Mouse (Mus musculus) MEL (cell line): ENCODE data around the gene Lpo. TPM values are rescaled to one million over a fixed set of nuclear protein-coding genes. Genes with fewer than 3 reads are reported as not detected.

Experiments
- DNase-seq: peaks from one replicate; pipeline ENCODE4 v3.0.0; 2011; ENCODE audit warnings: low read depth, low spot score
- H3K27ac ChIP-seq: 2 replicates; pipeline ENCODE4 v1.5.1; 2012; ENCODE audit warnings: low read depth, mild to moderate bottlenecking, control low read depth, low read length, moderate library complexity; ENCODE audit not compliant: control insufficient read depth
- H3K27me3 ChIP-seq, 2 experiments: fragments of 150-350 bp in 1 of 2; sonication (generic) in 1 of 2; 2 replicates each; pipeline ENCODE4 v1.6.1; 2012; ENCODE audit warnings: low read length in 2 of 2, mild to moderate bottlenecking in 2 of 2, improper control_type of control experiment in 1 of 2, moderate library complexity in 1 of 2; ENCODE audit not compliant: insufficient read depth in 2 of 2, control insufficient read depth in 1 of 2
- H3K36me3 ChIP-seq, 2 experiments: 2 replicates each; pipeline ENCODE4 v1.6.1; 2012 to 2014; ENCODE audit warnings: low read length in 2 of 2, improper control_type of control experiment in 1 of 2, inconsistent platforms in 1 of 2, mild to moderate bottlenecking in 1 of 2; ENCODE audit not compliant: insufficient read depth in 2 of 2, control insufficient read depth in 1 of 2
- H3K4me1 ChIP-seq, 2 experiments: fragments of 150-350 bp in 1 of 2; sonication (generic) in 1 of 2; 2 replicates each; pipeline ENCODE4 v1.6.1; 2012; ENCODE audit warnings: low read length in 2 of 2, improper control_type of control experiment in 1 of 2, mild to moderate bottlenecking in 1 of 2; ENCODE audit not compliant: insufficient read depth in 2 of 2, control insufficient read depth in 1 of 2
- H3K4me3 ChIP-seq, 2 experiments: fragments of 150-350 bp in 1 of 2; sonication (generic) in 1 of 2; 2 replicates each; pipeline ENCODE4 v1.5.1; 2012; ENCODE audit warnings: low read depth in 2 of 2, low read length in 2 of 2, mild to moderate bottlenecking in 2 of 2, moderate library complexity in 2 of 2, control low read depth in 1 of 2, improper control_type of control experiment in 1 of 2; ENCODE audit not compliant: control insufficient read depth in 1 of 2, insufficient read depth in 1 of 2
- H3K79me2 ChIP-seq: 2 replicates; pipeline ENCODE4 v1.6.1; 2012; ENCODE audit warnings: mild to moderate bottlenecking, low read length, moderate library complexity; ENCODE audit not compliant: control insufficient read depth, poor library complexity, insufficient read depth
- H3K9ac ChIP-seq: 2 replicates; pipeline ENCODE4 v1.6.1; 2012; ENCODE audit warnings: low read depth, mild to moderate bottlenecking, control low read depth, low read length, moderate library complexity; ENCODE audit not compliant: control insufficient read depth, poor library complexity, severe bottlenecking
- H3K9me3 ChIP-seq: fragments of 150-350 bp; sonication (generic); replicated peaks from 2 replicates; pipeline ENCODE4 v1.6.1; 2012; ENCODE audit warnings: mild to moderate bottlenecking, low read length, improper control_type of control experiment, moderate library complexity; ENCODE audit not compliant: insufficient read depth
- BHLHE40 ChIP-seq: IDR thresholded peaks from 2 replicates; pipeline ENCODE4 v1.6.1; 2012; ENCODE audit warnings: low read depth, mild to moderate bottlenecking, inconsistent platforms, low read length, improper control_type of control experiment, borderline replicate concordance
- CHD1 ChIP-seq: IDR thresholded peaks from 2 replicates; pipeline ENCODE4 v1.6.1; 2012; ENCODE audit warnings: low read depth, mild to moderate bottlenecking, inconsistent platforms, low read length, improper control_type of control experiment
- CHD2 ChIP-seq: IDR thresholded peaks from 2 replicates; pipeline ENCODE4 v1.6.1; 2011; ENCODE audit warnings: low read length, improper control_type of control experiment
- CTCF ChIP-seq, 3 experiments: IDR thresholded peaks in 2 of 3; conservative IDR thresholded peaks in 1 of 3; 2 replicates each; pipeline ENCODE4 v1.5.1; 2011 to 2012; ENCODE audit warnings: low read length in 3 of 3, low read depth in 2 of 3, mild to moderate bottlenecking in 2 of 3, improper control_type of control experiment in 1 of 3, inconsistent platforms in 1 of 3, mixed read lengths in 1 of 3, moderate library complexity in 1 of 3; ENCODE audit not compliant: control insufficient read depth in 1 of 3, insufficient read depth in 1 of 3, poor library complexity in 1 of 3, severe bottlenecking in 1 of 3
- E2F4 ChIP-seq: IDR thresholded peaks from 2 replicates; pipeline ENCODE4 v1.6.1; 2011; ENCODE audit warnings: low read depth, low read length, improper control_type of control experiment, borderline replicate concordance
- ELF1 ChIP-seq: IDR thresholded peaks from 2 replicates; pipeline ENCODE4 v1.6.1; 2014; ENCODE audit warnings: low read depth, mild to moderate bottlenecking, inconsistent platforms, low read length, improper control_type of control experiment, moderate library complexity
- EP300 ChIP-seq, 2 experiments: IDR thresholded peaks; 2 replicates each; pipeline ENCODE4 v1.6.1; 2011; ENCODE audit warnings: improper control_type of control experiment in 2 of 2, low read length in 2 of 2, low read depth in 1 of 2, mild to moderate bottlenecking in 1 of 2
- ETS1 ChIP-seq: IDR thresholded peaks from 2 replicates; pipeline ENCODE4 v1.6.1; 2012; ENCODE audit warnings: low read depth, mild to moderate bottlenecking, inconsistent platforms, low read length, improper control_type of control experiment, moderate library complexity
- GABPA ChIP-seq: IDR thresholded peaks from 2 replicates; pipeline ENCODE4 v1.6.1; 2012; ENCODE audit warnings: low read depth, mild to moderate bottlenecking, inconsistent platforms, low read length, improper control_type of control experiment, moderate library complexity
- HCFC1 ChIP-seq: IDR thresholded peaks from 2 replicates; pipeline ENCODE4 v1.6.1; 2012; ENCODE audit warnings: low read depth, mild to moderate bottlenecking, inconsistent platforms, low read length, improper control_type of control experiment, moderate library complexity
- JUND ChIP-seq: IDR thresholded peaks from 2 replicates; pipeline ENCODE4 v1.6.1; 2011; ENCODE audit warnings: low read depth, mild to moderate bottlenecking, improper control_type of control experiment, low read length
- KAT2A ChIP-seq: conservative IDR thresholded peaks from 2 replicates; pipeline ENCODE4 v1.6.1; 2012; ENCODE audit warnings: low read depth, low read length, improper control_type of control experiment, inconsistent platforms
- MAFK ChIP-seq: IDR thresholded peaks from 2 replicates; pipeline ENCODE4 v1.6.1; 2011; ENCODE audit warnings: low read depth, mild to moderate bottlenecking, low read length, improper control_type of control experiment, borderline replicate concordance
- MAX ChIP-seq: IDR thresholded peaks from 2 replicates; pipeline ENCODE4 v1.6.1; 2011; ENCODE audit warnings: low read length, improper control_type of control experiment
- MAZ ChIP-seq: IDR thresholded peaks from 2 replicates; pipeline ENCODE4 v1.6.1; 2012; ENCODE audit warnings: low read depth, mild to moderate bottlenecking, inconsistent platforms, low read length, improper control_type of control experiment
- MEF2A ChIP-seq: IDR thresholded peaks from 2 replicates; pipeline ENCODE4 v1.6.1; 2014; ENCODE audit warnings: low read depth, mild to moderate bottlenecking, inconsistent platforms, low read length, improper control_type of control experiment; ENCODE audit not compliant: poor library complexity, insufficient replicate concordance, severe bottlenecking; ENCODE audit errors: extremely low read depth
- MYB ChIP-seq: IDR thresholded peaks from 2 replicates; pipeline ENCODE4 v1.6.1; 2011; ENCODE audit warnings: mild to moderate bottlenecking, low read depth, low read length, improper control_type of control experiment
- MYC ChIP-seq: IDR thresholded peaks from 2 replicates; pipeline ENCODE4 v1.6.1; 2011; ENCODE audit warnings: low read depth, mild to moderate bottlenecking, low read length, improper control_type of control experiment, moderate library complexity
- NELFE ChIP-seq: IDR thresholded peaks from 2 replicates; pipeline ENCODE4 v1.6.1; 2011; ENCODE audit warnings: low read depth, low read length, improper control_type of control experiment
- NRF1 ChIP-seq: IDR thresholded peaks from 2 replicates; pipeline ENCODE4 v1.6.1; 2014; ENCODE audit warnings: low read depth, mild to moderate bottlenecking, inconsistent platforms, low read length, improper control_type of control experiment, moderate library complexity; ENCODE audit not compliant: poor library complexity, insufficient read depth, severe bottlenecking
- POLR2A ChIP-seq, 2 experiments: IDR thresholded peaks; 2 replicates each; pipeline ENCODE4 v1.6.1; 2011 to 2012; ENCODE audit warnings: low read length in 2 of 2, mild to moderate bottlenecking in 2 of 2, control low read depth in 1 of 2, improper control_type of control experiment in 1 of 2, low read depth in 1 of 2, moderate library complexity in 1 of 2; ENCODE audit not compliant: control insufficient read depth in 1 of 2, insufficient read depth in 1 of 2, poor library complexity in 1 of 2
- POLR2AphosphoS5 ChIP-seq: IDR thresholded peaks from 2 replicates; pipeline ENCODE4 v1.6.1; 2012; ENCODE audit warnings: low read depth, borderline replicate concordance, mild to moderate bottlenecking, inconsistent platforms, low read length, moderate library complexity, mixed read lengths
- RAD21 ChIP-seq: IDR thresholded peaks from 2 replicates; pipeline ENCODE4 v1.6.1; 2011; ENCODE audit warnings: mild to moderate bottlenecking, low read depth, low read length, improper control_type of control experiment
- RCOR1 ChIP-seq: IDR thresholded peaks from 2 replicates; pipeline ENCODE4 v1.6.1; 2012; ENCODE audit warnings: low read depth, mild to moderate bottlenecking, inconsistent platforms, low read length, improper control_type of control experiment
- SMC3 ChIP-seq: IDR thresholded peaks from 2 replicates; pipeline ENCODE4 v1.6.1; 2011; ENCODE audit warnings: low read depth, low read length, improper control_type of control experiment
- TCF12 ChIP-seq: IDR thresholded peaks from 2 replicates; pipeline ENCODE4 v1.6.1; 2014; ENCODE audit warnings: low read depth, mild to moderate bottlenecking, inconsistent platforms, low read length, improper control_type of control experiment, moderate library complexity
- UBTF ChIP-seq: IDR thresholded peaks from 2 replicates; pipeline ENCODE4 v1.6.1; 2012; ENCODE audit warnings: low read depth, mild to moderate bottlenecking, inconsistent platforms, low read length, improper control_type of control experiment, moderate library complexity, borderline replicate concordance; ENCODE audit not compliant: insufficient read depth
- USF2 ChIP-seq, 2 experiments: IDR thresholded peaks; 2 replicates each; pipeline ENCODE4 v1.6.1; 2011 to 2012; ENCODE audit warnings: improper control_type of control experiment in 2 of 2, low read length in 2 of 2, borderline replicate concordance in 1 of 2, inconsistent platforms in 1 of 2, low read depth in 1 of 2, mild to moderate bottlenecking in 1 of 2; ENCODE audit not compliant: insufficient read depth in 1 of 2
- ZKSCAN1 ChIP-seq: IDR thresholded peaks from 2 replicates; pipeline ENCODE4 v1.6.1; 2012; ENCODE audit warnings: low read depth, mild to moderate bottlenecking, inconsistent platforms, low read length, improper control_type of control experiment, moderate library complexity
- ZMIZ1 ChIP-seq: IDR thresholded peaks from 2 replicates; pipeline ENCODE4 v1.6.1; 2012; ENCODE audit warnings: low read depth, mild to moderate bottlenecking, inconsistent platforms, low read length, improper control_type of control experiment, moderate library complexity
- ZNF384 ChIP-seq: IDR thresholded peaks from 2 replicates; pipeline ENCODE4 v1.6.1; 2012; ENCODE audit warnings: low read depth, mild to moderate bottlenecking, inconsistent platforms, low read length, improper control_type of control experiment
- polyA plus RNA-seq, 2 experiments: library from polyadenylated mRNA; stranded (reverse) in 1 of 2; unstranded in 1 of 2; fragments of >175 nt in 1 of 2; fragments of >200 nt in 1 of 2; gene quantifications; 2 replicates each; pipeline versions ENCODE4 v1.2.1 to v1.2.4; 2012; ENCODE audit warnings: low replicate concordance in 2 of 2, low read depth in 1 of 2; ENCODE audit not compliant: insufficient read length in 2 of 2, insufficient read depth in 1 of 2, missing spikeins in 1 of 2
- total RNA-seq: library from RNA; depleted of rRNA; stranded (reverse); fragments of 300-350 nt; gene quantifications from 2 replicates; pipeline ENCODE4 v1.2.3, GENCODE M21; 2012

Gene Lpo
- total and polyA plus RNA-seq, 3 experiments: not detected

GRCm38 (mm10) chr11:87859273-87859672, 31.2 kb upstream of the Lpo start:
- Histone ChIP-seq H3K27ac (no peak overlapping the region), H3K9ac (no peak overlapping the region), H3K79me2 (no peaks in the 10 kb centered on the region), H3K4me3 (no peak overlapping the region), H3K9me3 (no peaks in the 10 kb centered on the region), H3K4me1 (no peaks in the 10 kb centered on the region), H3K27me3 (no peaks in the 10 kb centered on the region), H3K36me3 (no peaks in the 10 kb centered on the region)
- TF ChIP-seq ELF1: no peak
- TF ChIP-seq CHD2: no peak
- no peak for TF ChIP-seq CTCF (IDR thresholded peaks at IDR 0.05 in 2 of 3, conservative IDR thresholded peaks at IDR 0.05 in 1 of 3; ENCODE audit: control insufficient read depth in 1 of 3, insufficient read depth in 1 of 3, low read depth in 2 of 3, low read length in 3 of 3, poor library complexity in 1 of 3, severe bottlenecking in 1 of 3)
- no peak for TF ChIP-seq NRF1
- TF ChIP-seq RAD21: no peak
- no peak for TF ChIP-seq NELFE
- no peak for TF ChIP-seq MEF2A
- no peak for TF ChIP-seq KAT2A
- TF ChIP-seq ZKSCAN1: no peak
- TF ChIP-seq MAZ: no peak
- TF ChIP-seq HCFC1: no peak
- no peak for TF ChIP-seq MYB
- TF ChIP-seq UBTF: no peak
- TF ChIP-seq MAX: no peak
- no peak for TF ChIP-seq RCOR1
- no peak for TF ChIP-seq ETS1
- TF ChIP-seq POLR2AphosphoS5: no peak
- no peak for TF ChIP-seq TCF12
- TF ChIP-seq GABPA: no peak
- TF ChIP-seq JUND: no peak
- no peak for DNase-seq

GRCm38 (mm10) chr11:87854550-87854949, 26.5 kb upstream of the Lpo start:
- H3K79me2 ChIP-seq: no peaks in the 10 kb centered on the region; the same call in 1 of the 2 replicates
- peaks cover 0 to 7% of the 10 kb centered on the region in 2 experiments; a peak in 1 of 4 replicates for H3K4me1 ChIP-seq
- DNase-seq: no peak
- H3K4me3 ChIP-seq: no peak overlapping the region
- no peak overlapping the region for H3K9ac ChIP-seq
- no peak overlapping the region for H3K27ac ChIP-seq
- no peaks in the 10 kb centered on the region for H3K9me3 ChIP-seq
- H3K27me3 ChIP-seq: no peaks in the 10 kb centered on the region
- TF ChIP-seq KAT2A (no peak), NRF1 (no peak), RAD21 (no peak), BHLHE40 (no peak), POLR2A (IDR thresholded peaks at IDR 0.05; ENCODE audit: control insufficient read depth in 1 of 2, insufficient read depth in 1 of 2, low read depth in 1 of 2, low read length in 2 of 2, poor library complexity in 1 of 2) (no peak), EP300 (IDR thresholded peaks at IDR 0.05; ENCODE audit: low read depth in 1 of 2, low read length in 2 of 2) (no peak), USF2 (IDR thresholded peaks at IDR 0.05; ENCODE audit: borderline replicate concordance in 1 of 2, insufficient read depth in 1 of 2, low read depth in 1 of 2, low read length in 2 of 2) (no peak), MYC (no peak), SMC3 (no peak), JUND (no peak), ETS1 (no peak), ZNF384 (no peak), E2F4 (no peak), GABPA (no peak), ZMIZ1 (no peak), MAFK (no peak), POLR2AphosphoS5 (no peak), MEF2A (no peak), CHD1 (no peak), TCF12 (no peak)
- TF ChIP-seq, all 39 proteins: peak for 0
- peaks cover 0 to 6% of the 10 kb centered on the region in 2 experiments; a peak in 1 of 4 replicates for H3K36me3 ChIP-seq
